Mouse (Mus musculus): ENCODE results near the gene Tlcd1.

Tlcd1 gene

GRCm38 (mm10) chr11:78161968-78162367, 14.5 kb upstream of the Tlcd1 start:
- DNase-seq, result no peak

- DNase-seq, result no peak
Observed at GRCm38 (mm10) chr11:78162504-78162903, 14.0 kb upstream of the Tlcd1 start.

GRCm38 (mm10) chr11:78163045-78163444, 13.5 kb upstream of the Tlcd1 start:
- DNase-seq, result no peak

GRCm38 (mm10) chr11:78163681-78164603, 12.6 kb upstream of the Tlcd1 start:
- DNase-seq, result peak; percentile 72

- DNase-seq, result no peak
Observed at GRCm38 (mm10) chr11:78164604-78164923, 11.9 kb upstream of the Tlcd1 start.

GRCm38 (mm10) chr11:78164924-78165760, 11.4 kb upstream of the Tlcd1 start, which contains the start of gene Traf4:
Gene Traf4, minus strand, starts transcription at chr11:78165589.
- DNase-seq, result peak; percentile 94

GRCm38 (mm10) chr11:78165761-78166109, 10.8 kb upstream of the Tlcd1 start:
- DNase-seq, result no peak

- DNase-seq, result no peak
Observed at GRCm38 (mm10) chr11:78166161-78166560, 10.3 kb upstream of the Tlcd1 start.

GRCm38 (mm10) chr11:78166640-78167039, 9.9 kb upstream of the Tlcd1 start:
- DNase-seq, result no peak

GRCm38 (mm10) chr11:78167257-78167959, 9.1 kb upstream of the Tlcd1 start:
- no peak for DNase-seq

GRCm38 (mm10) chr11:78168541-78169468, 7.7 kb upstream of the Tlcd1 start:
- peak; percentile 79 for DNase-seq

- DNase-seq, result no peak
Observed at GRCm38 (mm10) chr11:78170306-78170705, 6.2 kb upstream of the Tlcd1 start.

- no peak for DNase-seq
Observed at GRCm38 (mm10) chr11:78171328-78171727, 5.2 kb upstream of the Tlcd1 start.

- DNase-seq, result no peak
Observed at GRCm38 (mm10) chr11:78172034-78172747, 4.3 kb upstream of the Tlcd1 start.

GRCm38 (mm10) chr11:78172748-78173383, 3.6 kb upstream of the Tlcd1 start:
- no peak for DNase-seq

- no peak for DNase-seq
Observed at GRCm38 (mm10) chr11:78174506-78174905, 2.0 kb upstream of the Tlcd1 start.

GRCm38 (mm10) chr11:78175771-78176401, 625 bp upstream of the Tlcd1 start:
- no peak for DNase-seq

GRCm38 (mm10) chr11:78176905-78177331, 407 bp downstream of the Tlcd1 start:
- DNase-seq, result peak; percentile 55

- peak; percentile 82 for DNase-seq
Observed at GRCm38 (mm10) chr11:78177437-78177836, 926 bp downstream of the Tlcd1 start.
